In the genomic region with DNA sequence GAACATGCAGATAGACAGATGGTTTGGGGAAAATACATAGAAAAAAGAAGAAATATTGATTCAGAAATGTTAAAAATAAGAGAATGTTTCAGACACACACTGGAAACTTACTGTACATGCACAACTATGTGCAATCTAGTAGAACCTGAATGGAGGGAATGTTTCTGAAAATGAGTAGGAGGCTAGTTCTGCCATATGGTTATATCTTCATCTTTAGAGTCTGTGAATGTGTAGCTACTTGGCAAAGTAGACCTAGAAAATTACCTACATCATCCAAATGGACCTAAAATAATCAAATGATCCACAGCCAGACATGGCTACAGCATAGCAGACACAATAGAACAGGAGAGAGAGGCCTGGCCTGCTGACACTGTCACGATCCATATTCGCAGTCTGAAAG, we compare ENCODE assay signal across 22 mouse cellular contexts.
"Had no signal": no experiment of that assay in that cellular context is flagged by ENCODE, and none has a peak within 500 bp of the region (broad histone marks: within the 10 kb centered on the region; RNA-seq: fewer than 3 reads in every experiment).

No protein-coding gene starts in this region.

- DNase-seq: heart, postnatal 10 days; heart, postnatal 14 days; heart, postnatal 36 days; heart, postnatal 4 days; kidney, adult 11 months; kidney, adult 18-20 months; kidney, adult 2 months; kidney, adult 8-10 months; kidney, adult 9 months; kidney, postnatal 10 days; kidney, postnatal 14 days; kidney, postnatal 25 days; kidney, postnatal 36 days; kidney, postnatal 4 days; layer of hippocampus, adult 9-11 months; layer of hippocampus, postnatal 36 days had no signal

- ATAC-seq: hindbrain, embryonic 16.5 days; hindbrain, postnatal 0 days; inflammation-experienced regulatory T-cells, adult 6 months; intestine, embryonic 15.5 days; intestine, embryonic 16.5 days; intestine, postnatal 0 days had no signal
